Mouse (Mus musculus) midbrain, embryonic 13.5 days (tissue): ENCODE measurements at regions not wholly inside any gene's neighbourhood (a gene's known extent, or its start where the extent isn't known, plus 50 kb on each side); places are given as distances from the start of the nearest gene placed in this dataset.
A peak's percentile ranks its signal among the peaks of the same experiment; 100 is the strongest.

Source experiments
- ATAC-seq: fragments of 200-750 bp; cut with Nextera tagmentation; 2 replicates; pipeline ENCODE4 v1.8.0; 2017; ENCODE audit warnings: mild to moderate bottlenecking, moderate TSS enrichment, moderate library complexity
- H3K27ac ChIP-seq: fragments of 300-500 bp; sonication (generic); 2 replicates; pipeline ENCODE4 v1.5.1; 2015; ENCODE audit warnings: inconsistent platforms, mild to moderate bottlenecking, moderate library complexity
- H3K27me3 ChIP-seq: fragments of 300-500 bp; sonication (generic); 2 replicates; pipeline ENCODE4 v1.6.1; 2015; ENCODE audit warnings: mild to moderate bottlenecking, inconsistent platforms
- H3K36me3 ChIP-seq: fragments of 300-500 bp; sonication (generic); 2 replicates; pipeline ENCODE4 v1.6.1; 2015; ENCODE audit warnings: mild to moderate bottlenecking, inconsistent platforms
- H3K4me1 ChIP-seq: fragments of 300-500 bp; sonication (generic); replicated peaks from 2 replicates; pipeline ENCODE4 v1.6.1; 2015; ENCODE audit warnings: inconsistent platforms
- H3K4me2 ChIP-seq: fragments of 300-500 bp; sonication (generic); replicated peaks from 2 replicates; pipeline ENCODE4 v1.6.1; 2015; ENCODE audit warnings: moderate library complexity, mild to moderate bottlenecking, inconsistent platforms
- H3K4me3 ChIP-seq: fragments of 300-500 bp; sonication (generic); replicated peaks from 2 replicates; pipeline ENCODE4 v1.5.1; 2015; ENCODE audit warnings: mild to moderate bottlenecking, inconsistent platforms
- H3K9ac ChIP-seq: fragments of 300-500 bp; sonication (generic); replicated peaks from 2 replicates; pipeline ENCODE4 v1.6.1; 2015; ENCODE audit warnings: mild to moderate bottlenecking, inconsistent platforms
- H3K9me3 ChIP-seq: fragments of 300-500 bp; sonication (generic); 2 replicates; pipeline ENCODE4 v1.6.1; 2016; ENCODE audit warnings: mild to moderate bottlenecking, inconsistent platforms
- whole genome bisulfite sequencing: fragments of 180-500 bp; shearing (Covaris S2); methylation state at CpG from one replicate; pipeline ENCODE4 v1.1.7; 2015; 5-methylcytosine and 5-hydroxymethylcytosine counted together

GRCm38 (mm10) chr13:11147268-11147667, 786.6 kb upstream of the Chrm3 start:
- WGBS: 64% methylated on average over 3 of the region's 3 CpGs
- no peak overlapping the region for H3K27ac ChIP-seq
- no peaks in the 10 kb centered on the region for H3K4me1 ChIP-seq
- no peaks in the 10 kb centered on the region for H3K27me3 ChIP-seq
- no peak overlapping the region for H3K4me2 ChIP-seq
- H3K4me3 ChIP-seq: no peak overlapping the region
- no peak for ATAC-seq
- H3K9ac ChIP-seq: no peak overlapping the region
- no peaks in the 10 kb centered on the region for H3K36me3 ChIP-seq
- no peaks in the 10 kb centered on the region for H3K9me3 ChIP-seq

GRCm38 (mm10) chr13:11107693-11108092, 747.0 kb upstream of the Chrm3 start:
- ATAC-seq: no peak
- H3K9ac ChIP-seq: no peak overlapping the region

GRCm38 (mm10) chr13:11106426-11106825, 745.8 kb upstream of the Chrm3 start:
- Histone ChIP-seq H3K27ac (no peak overlapping the region), H3K4me2 (no peak overlapping the region), H3K9me3 (no peaks in the 10 kb centered on the region), H3K9ac (no peak overlapping the region), H3K36me3 (no peaks in the 10 kb centered on the region), H3K4me1 (no peaks in the 10 kb centered on the region), H3K4me3 (no peak overlapping the region), H3K27me3 (no peaks in the 10 kb centered on the region)
- ATAC-seq: no peak
- 78% methylated on average over 4 of the region's 4 CpGs for WGBS

More at GRCm38 (mm10) chr13:11107693-11108092, 747.0 kb upstream of the Chrm3 start:
- WGBS: 98% methylated on average over 2 of the region's 2 CpGs
- Histone ChIP-seq H3K27ac (no peak overlapping the region), H3K36me3 (no peaks in the 10 kb centered on the region), H3K4me3 (no peak overlapping the region), H3K27me3 (no peaks in the 10 kb centered on the region), H3K4me2 (no peak overlapping the region), H3K9me3 (no peaks in the 10 kb centered on the region), H3K4me1 (no peaks in the 10 kb centered on the region)

GRCm38 (mm10) chr13:11105571-11105970, 744.9 kb upstream of the Chrm3 start:
- Histone ChIP-seq H3K9me3 (no peaks in the 10 kb centered on the region), H3K4me3 (no peak overlapping the region), H3K27me3 (no peaks in the 10 kb centered on the region), H3K9ac (no peak overlapping the region), H3K4me2 (no peak overlapping the region), H3K36me3 (no peaks in the 10 kb centered on the region), H3K4me1 (no peaks in the 10 kb centered on the region), H3K27ac (no peak overlapping the region)
- no peak for ATAC-seq
- WGBS: 85% methylated on average over 2 of the region's 2 CpGs

GRCm38 (mm10) chr13:11099586-11099950, 738.9 kb upstream of the Chrm3 start:
- no peaks in the 10 kb centered on the region for H3K27me3 ChIP-seq
- no peak overlapping the region for H3K4me3 ChIP-seq
- H3K9me3 ChIP-seq: no peaks in the 10 kb centered on the region
- no peak overlapping the region for H3K9ac ChIP-seq
- peak overlapping the region; percentile 51; the same call in 1 of the 2 replicates for H3K27ac ChIP-seq
- H3K4me1 ChIP-seq: peaks cover 4% of the 10 kb centered on the region; the same call in 1 of the 2 replicates
- no peak overlapping the region for H3K4me2 ChIP-seq
- no peaks in the 10 kb centered on the region for H3K36me3 ChIP-seq
- ATAC-seq: no peak

GRCm38 (mm10) chr13:11098899-11099585, 738.4 kb upstream of the Chrm3 start:
- 10% methylated on average over 4 of the region's 4 CpGs for WGBS
- H3K27ac ChIP-seq: peak overlapping the region; percentile 51; the same call in 1 of the 2 replicates
- ATAC-seq: no peak
- H3K4me1 ChIP-seq: peaks cover 4% of the 10 kb centered on the region; the same call in 1 of the 2 replicates
- no peak overlapping the region for H3K4me2 ChIP-seq
- no peaks in the 10 kb centered on the region for H3K27me3 ChIP-seq
- H3K4me3 ChIP-seq: no peak overlapping the region
- H3K36me3 ChIP-seq: no peaks in the 10 kb centered on the region
- no peaks in the 10 kb centered on the region for H3K9me3 ChIP-seq
- no peak overlapping the region for H3K9ac ChIP-seq

GRCm38 (mm10) chr13:11092911-11093310, 732.3 kb upstream of the Chrm3 start:
- Histone ChIP-seq H3K27me3 (no peaks in the 10 kb centered on the region), H3K4me1 (no peaks in the 10 kb centered on the region), H3K4me3 (no peak overlapping the region), H3K9me3 (no peaks in the 10 kb centered on the region), H3K36me3 (no peaks in the 10 kb centered on the region), H3K27ac (no peak overlapping the region), H3K9ac (no peak overlapping the region), H3K4me2 (no peak overlapping the region)
- ATAC-seq: no peak
- 72% methylated on average over 2 of the region's 2 CpGs for WGBS
